ENCODE assay signal across 33 mouse cellular contexts in the genomic region with DNA sequence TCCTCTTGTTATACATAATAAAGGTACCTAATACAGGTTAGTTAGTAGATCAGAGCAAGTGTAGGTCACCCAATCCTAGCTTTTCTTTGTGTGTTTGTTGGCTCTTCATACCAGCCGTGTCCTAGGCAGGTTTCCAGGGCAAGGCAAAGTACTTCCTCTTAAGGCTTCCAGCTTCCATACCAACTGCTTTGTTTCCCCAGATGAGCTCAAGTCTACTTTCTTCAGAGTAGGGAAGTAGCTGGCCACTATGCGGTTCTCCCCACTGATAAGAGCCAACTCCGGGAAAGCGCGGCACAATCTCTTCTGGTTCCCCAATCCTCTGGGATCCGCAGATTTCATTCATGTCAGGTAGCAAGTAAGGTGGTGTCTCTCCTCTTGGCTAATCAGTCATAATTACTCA. TPM values are rescaled to one million over a fixed set of nuclear protein-coding genes. Genes with fewer than 3 reads are reported as not detected.
DNase-seq lines count a peak whose midpoint lies in the region; ATAC-seq and TF ChIP-seq lines count a peak whose summit lies in the region.
"Had no signal": no experiment of that assay in that cellular context is flagged by ENCODE, and none has a peak within 500 bp of the region (broad histone marks: within the 10 kb centered on the region; RNA-seq: fewer than 3 reads in every experiment).

No protein-coding gene starts in this region.

- H3K27ac ChIP-seq in MEL (ENCODE audit: control insufficient read depth, low read depth, low read length), result no peak overlapping the region
- H3K27ac ChIP-seq: forebrain, embryonic 10.5 days; forebrain, embryonic 13.5 days; hindbrain, embryonic 12.5 days; hindbrain, embryonic 15.5 days had no signal

- ATAC-seq in common myeloid progenitor, adult 5-6 weeks (replicated peaks; ENCODE audit: low read depth, poor library complexity, severe bottlenecking), result 0 out of 2 replicates have a peak, but pooled peaks have one; percentile 39
- peak; percentile 62; the same call in 1 of the 2 replicates for ATAC-seq in megakaryocyte, adult 5-6 weeks (ENCODE audit: poor library complexity, severe bottlenecking)
- ATAC-seq: activated CD4-positive, CD25-positive, alpha-beta regulatory T cell, adult 4 months; CD4-positive, CD25-positive, alpha-beta regulatory T cell, adult 4 months; forebrain, embryonic 13.5 days; forebrain, embryonic 16.5 days had no signal

- no peak for TF ChIP-seq CTCF in MEL (IDR thresholded peaks at IDR 0.05 in 2 of 3, conservative IDR thresholded peaks at IDR 0.05 in 1 of 3; ENCODE audit: control insufficient read depth in 1 of 3, insufficient read depth in 1 of 3, low read depth in 2 of 3, low read length in 3 of 3, poor library complexity in 1 of 3, severe bottlenecking in 1 of 3)

- no peaks in the 10 kb centered on the region for H3K79me2 ChIP-seq in MEL (ENCODE audit: control insufficient read depth, insufficient read depth, low read length, poor library complexity)

- H3K4me1 ChIP-seq in MEL (ENCODE audit: control insufficient read depth in 1 of 2, insufficient read depth in 2 of 2, low read length in 2 of 2), result no peaks in the 10 kb centered on the region
- H3K4me1 ChIP-seq: forebrain, embryonic 10.5 days; forebrain, embryonic 13.5 days; hindbrain, embryonic 12.5 days; hindbrain, embryonic 15.5 days had no signal

- no peak overlapping the region for H3K9ac ChIP-seq in MEL (ENCODE audit: control insufficient read depth, low read depth, low read length, poor library complexity, severe bottlenecking)
- H3K9ac ChIP-seq: forebrain, embryonic 13.5 days; hindbrain, embryonic 12.5 days; hindbrain, embryonic 15.5 days had no signal

- no peak overlapping the region for H3K4me3 ChIP-seq in MEL (ENCODE audit: control insufficient read depth in 1 of 2, insufficient read depth in 1 of 2, low read depth in 2 of 2, low read length in 2 of 2)
- H3K4me3 ChIP-seq: forebrain, embryonic 10.5 days; forebrain, embryonic 13.5 days; hindbrain, embryonic 12.5 days; hindbrain, embryonic 15.5 days had no signal

- peaks cover 3 to 9% of the 10 kb centered on the region in 2 experiments; a peak in 3 of 4 replicates for H3K36me3 ChIP-seq in MEL (ENCODE audit: control insufficient read depth in 1 of 2, insufficient read depth in 2 of 2, low read length in 2 of 2)

- H3K27me3 ChIP-seq in MEL (ENCODE audit: control insufficient read depth in 1 of 2, insufficient read depth in 2 of 2, low read length in 2 of 2), result no peaks in the 10 kb centered on the region
- H3K27me3 ChIP-seq: forebrain, embryonic 13.5 days; hindbrain, embryonic 12.5 days; hindbrain, embryonic 15.5 days had no signal

- no peak for TF ChIP-seq RAD21 in MEL (IDR thresholded peaks at IDR 0.05; ENCODE audit: low read depth, low read length)

- TF ChIP-seq EP300 in MEL (IDR thresholded peaks at IDR 0.05; ENCODE audit: low read depth in 1 of 2, low read length in 2 of 2), result no peak

- DNase-seq in MEL (ENCODE audit: low read depth, low spot score) (peak; percentile 41), MEL-GATA-1-ER (ENCODE audit: extremely low read depth, low read depth) (peak; percentile 54)
- DNase-seq in layer of hippocampus, postnatal 25 days (ENCODE audit: extremely low spot score in 1 of 2, low spot score in 1 of 2), result no peak
- no peak for DNase-seq in embryo, embryonic 9.5 days (ENCODE audit: extremely low spot score)
- DNase-seq in cerebellum, adult 8-10 months, result no peak
- DNase-seq: adrenal gland, adult 8-10 months; adrenal gland, postnatal 25 days; cerebellum, adult 18-20 months; cerebellum, adult 9-11 months; cerebellum, postnatal 25 days; embryo, embryonic 11 days; gastrocnemius, postnatal 10 days; gastrocnemius, postnatal 36 days; heart, adult 11 months had no signal

- no peaks in the 10 kb centered on the region for H3K9me3 ChIP-seq in MEL (replicated peaks; ENCODE audit: insufficient read depth, low read length)
- H3K9me3 ChIP-seq: forebrain, embryonic 10.5 days; forebrain, embryonic 13.5 days; hindbrain, embryonic 12.5 days; hindbrain, embryonic 15.5 days had no signal

- no peak for TF ChIP-seq POLR2A in MEL (IDR thresholded peaks at IDR 0.05; ENCODE audit: control insufficient read depth in 1 of 2, insufficient read depth in 1 of 2, low read depth in 1 of 2, low read length in 2 of 2, poor library complexity in 1 of 2)

TF ChIP-seq in MEL, 35 proteins besides CTCF, POLR2A, EP300 and RAD21:
- TF ChIP-seq MXI1 (IDR thresholded peaks at IDR 0.05; ENCODE audit: low read depth, low read length) (no peak), USF2 (IDR thresholded peaks at IDR 0.05; ENCODE audit: borderline replicate concordance in 1 of 2, insufficient read depth in 1 of 2, low read depth in 1 of 2, low read length in 2 of 2) (no peak), E2F4 (IDR thresholded peaks at IDR 0.05; ENCODE audit: borderline replicate concordance, low read depth, low read length) (no peak), ELF1 (IDR thresholded peaks at IDR 0.05; ENCODE audit: low read depth, low read length) (no peak)
TF ChIP-seq in MEL: peak in this region for 0.

RNA-seq across cellular contexts. Expression of gene Gm28729, which starts 34.1 kb away (rescaled TPM):
- not detected in 2 replicates for total RNA-seq in MEL (2012; rRNA removed)
- not detected for polyA plus RNA-seq in MEL (2012; ENCODE audit: insufficient read depth in 1 of 2, insufficient read length in 2 of 2, low read depth in 1 of 2, low replicate concordance in 2 of 2, missing spikeins in 1 of 2)
- total RNA-seq in common myeloid progenitor, adult 5-6 weeks (2017), result not detected in 2 replicates
- 0.42 TPM in 1 of 2 replicates, not detected in the other for total RNA-seq in megakaryocyte, adult 5-6 weeks (2015)
- 0.20 TPM in 1 of 2 replicates, not detected in the other for total RNA-seq in megakaryocyte, adult 5-6 weeks (2017)
- total RNA-seq in layer of hippocampus, postnatal 25 days (2021), result under 1 TPM; 0.17 to 0.31 TPM
- total RNA-seq: adrenal gland, postnatal 25 days; gastrocnemius, adult 18-20 months; heart, adult 8-10 months; heart, postnatal 25 days; hematopoietic stem cell, adult 5-6 weeks had no signal
- polyA plus RNA-seq: activated CD4-positive, CD25-positive, alpha-beta regulatory T cell, adult 4 months; C2C12; CD4-positive, CD25-positive, alpha-beta regulatory T cell, adult 4 months; embryonic facial prominence, embryonic 11.5 days; forebrain, embryonic 10.5 days; heart, embryonic 11.5 days; heart, embryonic 14.5 days; heart, postnatal 0 days; intestine, embryonic 14.5 days had no signal

Comparison
In these comparisons a context has a peak if more than half of its experiments do, and no peak if none do; other contexts are left out.
1. DNase-seq: peak in MEL (single experiment) and MEL-GATA-1-ER (single experiment); none in layer of hippocampus, postnatal 25 days (0 of 2), embryo, embryonic 9.5 days (single experiment) and cerebellum, adult 8-10 months (single experiment).